11 mouse cellular contexts compared by ENCODE assay signal in the genomic region with DNA sequence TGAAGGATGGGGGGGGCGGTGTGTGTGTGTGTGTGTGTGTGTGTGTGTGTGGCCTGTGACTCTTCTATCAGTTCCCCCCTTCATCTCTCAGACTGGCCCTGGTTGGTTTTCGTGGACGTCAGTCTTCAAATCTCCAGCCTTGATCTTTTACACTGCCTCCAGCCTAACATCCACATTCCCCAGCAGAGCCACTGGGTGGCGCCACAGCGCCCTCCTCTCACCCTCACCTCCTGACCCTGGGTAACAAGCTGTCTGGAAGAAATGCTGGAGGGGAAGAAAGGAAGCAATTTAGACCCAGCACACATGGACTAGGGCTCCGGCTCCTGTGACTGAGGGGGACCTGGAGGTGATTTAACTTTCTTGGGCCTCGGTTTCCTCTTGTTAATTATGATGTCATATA.
DNase-seq lines count a peak whose midpoint lies in the region; TF ChIP-seq lines count a peak whose summit lies in the region.
"Had no signal": no experiment of that assay in that cellular context is flagged by ENCODE, and none has a peak within 500 bp of the region (broad histone marks: within the 10 kb centered on the region; RNA-seq: fewer than 3 reads in every experiment).

No protein-coding gene starts in this region.

- no peak overlapping the region for H3K4me3 ChIP-seq in layer of hippocampus, adult 2 months
- H3K4me3 ChIP-seq: embryonic facial prominence, embryonic 15.5 days; megakaryocyte, embryonic 14.5 days; neural tube, embryonic 15.5 days had no signal

- peak; percentile 54 for DNase-seq in adrenal gland, postnatal 14 days
- no peak for DNase-seq in adrenal gland, postnatal 4 days (ENCODE audit: low spot score in 2 of 2)
- no peak for DNase-seq in layer of hippocampus, adult 2 months (ENCODE audit: low spot score in 2 of 2)
- no peak for DNase-seq in layer of hippocampus, adult 8-10 months (ENCODE audit: low spot score in 2 of 2)
- peak; percentile 12 for DNase-seq in 3T3-L1 (ENCODE audit: low read depth, low spot score)
- no peak for DNase-seq in brain, embryonic 14.5 days (ENCODE audit: low read depth)
- DNase-seq in urinary bladder, postnatal 4 days (ENCODE audit: low spot score in 2 of 2) = no peak
- no peak for DNase-seq in embryo, embryonic 10 days (ENCODE audit: low spot score)

- peak overlapping the region; percentile 37; the same call in 1 of the 2 replicates for H3K27ac ChIP-seq in layer of hippocampus, adult 2 months
- H3K27ac ChIP-seq: embryonic facial prominence, embryonic 15.5 days had no signal

- TF ChIP-seq CTCF in layer of hippocampus, adult 2 months (conservative IDR thresholded peaks at IDR 0.05) = no peak; the same call in 1 of the 2 replicates
- TF ChIP-seq CTCF in brain, embryonic 14.5 days (IDR thresholded peaks at IDR 0.05; ENCODE audit: borderline replicate concordance, extremely low read depth, insufficient read depth, insufficient read length) = peak; percentile 50; the same call in 1 of the 2 replicates

- TF ChIP-seq POLR2A in brain, embryonic 14.5 days (IDR thresholded peaks at IDR 0.05; ENCODE audit: borderline replicate concordance, extremely low read depth, insufficient read depth, insufficient read length, poor library complexity, severe bottlenecking) = no peak

Comparison
In these comparisons a context has a peak if more than half of its experiments do, and no peak if none do; other contexts are left out.
1. DNase-seq: peak in adrenal gland, postnatal 14 days (single experiment) and 3T3-L1 (single experiment); none in adrenal gland, postnatal 4 days (0 of 2), layer of hippocampus, adult 2 months (0 of 2), layer of hippocampus, adult 8-10 months (0 of 2), brain, embryonic 14.5 days (single experiment), urinary bladder, postnatal 4 days (0 of 2) and embryo, embryonic 10 days (single experiment).